Mouse (Mus musculus): ENCODE results near the gene Tnnc2. TPM values are rescaled to one million over a fixed set of nuclear protein-coding genes. Genes with fewer than 3 reads are reported as not detected.
A peak's percentile ranks its signal among the peaks of the same experiment; 100 is the strongest.

Gene Tnnc2
- polyA plus RNA-seq, 1 experiment: 0.38 TPM

DNA sequence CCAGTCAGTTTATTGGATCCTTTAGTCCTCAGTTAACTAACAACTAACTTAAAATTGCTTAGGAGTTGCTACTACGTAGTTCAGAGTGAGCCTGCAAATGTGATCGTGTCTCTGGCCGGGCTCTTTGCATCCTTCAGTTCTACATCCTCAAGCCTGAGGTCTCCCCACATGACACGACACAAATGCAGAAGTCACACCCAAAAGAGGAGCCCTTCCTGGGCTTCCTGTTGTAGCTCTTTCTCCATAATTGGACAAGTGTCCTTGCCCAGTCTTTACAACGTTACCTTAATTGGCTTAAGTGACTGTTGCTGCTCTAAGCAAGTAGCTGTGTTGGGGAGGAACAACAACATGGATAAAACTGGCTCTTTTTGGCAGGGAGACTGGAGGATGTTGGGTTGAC lies 35.6 kb upstream of the Tnnc2 start:
- no peak for DNase-seq
- Histone ChIP-seq H3K4me3 (ENCODE audit: control insufficient read depth, insufficient read depth, low read length) (no peak overlapping the region), H3K27me3 (ENCODE audit: control insufficient read depth, insufficient read depth, low read length) (no peaks in the 10 kb centered on the region), H3K27ac (ENCODE audit: control insufficient read depth, insufficient read depth, low read length) (no peak overlapping the region), H3K4me1 (replicated peaks; ENCODE audit: control insufficient read depth, insufficient read depth, low read length) (no peaks in the 10 kb centered on the region), H3K36me3 (ENCODE audit: control insufficient read depth, insufficient read depth, low read length) (no peaks in the 10 kb centered on the region)
- no peak for TF ChIP-seq POLR2A (IDR thresholded peaks at IDR 0.05; ENCODE audit: control insufficient read depth, extremely low read depth, insufficient read depth, low read length, poor library complexity)
- no peak for TF ChIP-seq CTCF (IDR thresholded peaks at IDR 0.05; ENCODE audit: borderline replicate concordance, control insufficient read depth, extremely low read depth, insufficient read depth, low read length, poor library complexity)
- 83% methylated on average over 5 of the region's 5 CpGs for WGBS

DNA sequence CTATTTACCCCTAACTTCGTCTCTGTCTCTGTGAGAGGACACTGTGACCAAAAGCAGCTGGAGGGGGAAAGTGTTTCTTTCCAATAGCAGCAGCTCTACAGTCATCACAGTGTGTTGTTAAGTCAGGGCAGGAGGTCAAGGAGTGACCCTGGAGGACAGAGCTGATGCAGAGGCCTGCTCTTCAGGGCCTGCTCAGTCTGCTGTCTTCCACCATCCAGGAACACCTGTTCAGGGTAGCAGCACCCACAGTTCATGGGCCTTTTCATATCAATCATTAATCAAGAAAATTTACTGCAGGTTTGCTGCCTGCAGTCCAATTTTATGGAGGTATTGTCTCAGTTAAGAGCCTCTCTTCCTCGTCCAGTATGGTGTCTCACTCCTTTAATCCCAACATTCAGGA lies 33.8 kb upstream of the Tnnc2 start:
- peaks cover 4% of the 10 kb centered on the region; the same call in 1 of the 2 replicates for H3K36me3 ChIP-seq (ENCODE audit: control insufficient read depth, insufficient read depth, low read length)
- H3K27ac ChIP-seq (ENCODE audit: control insufficient read depth, insufficient read depth, low read length): no peak overlapping the region
- H3K4me1 ChIP-seq (replicated peaks; ENCODE audit: control insufficient read depth, insufficient read depth, low read length): no peaks in the 10 kb centered on the region
- no peak overlapping the region for H3K4me3 ChIP-seq (ENCODE audit: control insufficient read depth, insufficient read depth, low read length)
- TF ChIP-seq POLR2A (IDR thresholded peaks at IDR 0.05; ENCODE audit: control insufficient read depth, extremely low read depth, insufficient read depth, low read length, poor library complexity) (no peak), CTCF (IDR thresholded peaks at IDR 0.05; ENCODE audit: borderline replicate concordance, control insufficient read depth, extremely low read depth, insufficient read depth, low read length, poor library complexity) (no peak)
- WGBS: 94% methylated on average over 2 of the region's 2 CpGs
- no peaks in the 10 kb centered on the region for H3K27me3 ChIP-seq (ENCODE audit: control insufficient read depth, insufficient read depth, low read length)
- DNase-seq: no peak

DNA sequence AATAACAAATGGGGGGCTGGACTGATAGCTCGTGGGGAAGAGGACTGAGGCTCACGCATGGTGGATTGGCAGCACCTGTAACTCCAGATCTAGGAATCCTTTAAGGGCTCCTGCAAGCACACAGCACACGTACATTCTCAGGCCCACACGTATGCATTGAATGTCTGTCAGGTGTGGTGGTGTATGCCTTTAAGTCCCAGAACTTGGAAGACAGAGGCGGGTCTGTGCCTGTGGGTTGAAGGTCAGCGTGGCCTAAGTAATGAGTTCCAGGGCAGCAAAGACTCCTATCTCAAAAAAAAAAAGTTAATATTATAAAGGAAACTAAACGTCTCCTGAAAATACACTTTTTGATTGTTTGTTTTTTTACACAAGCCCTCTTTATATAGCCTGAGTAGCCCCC lies 26.8 kb upstream of the Tnnc2 start:
- H3K4me1 ChIP-seq (replicated peaks; ENCODE audit: control insufficient read depth, insufficient read depth, low read length): peaks cover 14% of the 10 kb centered on the region
- H3K36me3 ChIP-seq (ENCODE audit: control insufficient read depth, insufficient read depth, low read length): peaks cover 4% of the 10 kb centered on the region; the same call in 1 of the 2 replicates
- H3K27me3 ChIP-seq (ENCODE audit: control insufficient read depth, insufficient read depth, low read length): no peaks in the 10 kb centered on the region
- DNase-seq: no peak
- H3K27ac ChIP-seq (ENCODE audit: control insufficient read depth, insufficient read depth, low read length): no peak overlapping the region
- WGBS: 91% methylated on average over 7 of the region's 7 CpGs
- no peak overlapping the region for H3K4me3 ChIP-seq (ENCODE audit: control insufficient read depth, insufficient read depth, low read length)
- TF ChIP-seq CTCF (IDR thresholded peaks at IDR 0.05; ENCODE audit: borderline replicate concordance, control insufficient read depth, extremely low read depth, insufficient read depth, low read length, poor library complexity) (no peak), POLR2A (IDR thresholded peaks at IDR 0.05; ENCODE audit: control insufficient read depth, extremely low read depth, insufficient read depth, low read length, poor library complexity) (no peak)

DNA sequence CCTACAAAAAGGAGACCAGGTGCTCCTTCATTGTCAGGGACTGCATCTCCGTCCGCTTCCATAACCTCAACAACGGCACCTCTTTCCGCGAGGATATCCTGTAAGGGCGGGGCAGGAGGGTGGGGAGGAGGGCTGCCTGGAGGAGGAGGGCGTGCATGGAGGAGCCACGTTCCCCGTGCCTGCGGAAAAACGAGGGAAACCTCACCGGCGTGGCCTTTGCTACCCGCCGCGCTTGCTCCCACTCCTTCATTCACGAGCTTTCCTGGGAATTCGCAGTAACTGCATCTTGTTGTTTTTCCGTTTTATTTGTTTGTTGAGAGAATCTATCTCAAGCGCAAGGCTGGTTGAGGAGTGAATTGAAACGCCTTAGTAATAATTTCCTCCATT lies 25.6 kb upstream of the Tnnc2 start:
- WGBS: 2% methylated on average over 21 of the region's 21 CpGs
- peaks cover 14% of the 10 kb centered on the region for H3K4me1 ChIP-seq (replicated peaks; ENCODE audit: control insufficient read depth, insufficient read depth, low read length)
- no peak for TF ChIP-seq CTCF (IDR thresholded peaks at IDR 0.05; ENCODE audit: borderline replicate concordance, control insufficient read depth, extremely low read depth, insufficient read depth, low read length, poor library complexity)
- TF ChIP-seq POLR2A (IDR thresholded peaks at IDR 0.05; ENCODE audit: control insufficient read depth, extremely low read depth, insufficient read depth, low read length, poor library complexity): no peak

DNA sequence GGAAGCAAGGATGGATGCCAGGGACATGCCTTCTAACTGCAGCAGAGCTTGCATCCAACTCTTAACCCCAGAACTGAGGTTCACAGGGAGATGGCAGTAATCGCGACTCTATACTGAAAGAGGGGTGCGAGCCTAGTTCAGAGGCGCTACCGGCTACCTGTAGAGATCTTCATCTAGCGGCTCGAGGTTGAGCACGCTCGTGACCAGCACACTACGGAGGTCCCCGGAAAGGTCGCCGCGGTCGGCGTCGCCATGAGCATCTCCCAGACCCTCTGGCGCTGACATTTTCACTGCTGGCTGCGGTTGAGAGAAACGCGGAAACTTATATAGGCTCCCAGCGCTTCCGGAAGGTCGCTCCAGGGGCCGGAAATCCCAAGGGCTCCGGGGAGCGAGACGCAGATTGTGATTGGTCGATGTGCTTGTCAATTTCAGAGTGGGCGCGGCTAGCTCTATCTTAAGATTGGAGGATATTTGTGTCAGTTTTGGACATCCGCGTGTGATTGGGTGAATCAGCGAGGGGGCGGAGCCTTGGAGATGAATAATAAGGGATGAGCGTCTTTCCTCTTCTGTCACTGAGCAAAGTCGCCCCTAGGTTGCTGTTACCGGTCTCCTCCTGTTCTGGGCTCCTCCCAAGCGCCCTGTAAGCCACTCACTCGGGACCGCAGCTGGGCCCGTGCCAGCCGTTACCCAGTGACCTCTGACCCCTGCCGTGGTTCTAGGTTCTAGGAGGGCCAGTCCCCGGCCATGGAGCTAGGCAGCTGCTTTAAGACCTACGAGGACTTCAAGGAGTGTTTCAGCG lies 25.0 kb upstream of the Tnnc2 start, which contains the start of the genes Acot8 and Zswim3:
Acot8 (minus strand) TSS at position 350 of the 799 bp plus-strand sequence.
Zswim3 (plus strand) TSS at position 566 of the 799 bp plus-strand sequence.
- under 1% methylated on average over 47 of the region's 47 CpGs for WGBS
- no peaks in the 10 kb centered on the region for H3K27me3 ChIP-seq (ENCODE audit: control insufficient read depth, insufficient read depth, low read length)
- peaks cover 14% of the 10 kb centered on the region for H3K4me1 ChIP-seq (replicated peaks; ENCODE audit: control insufficient read depth, insufficient read depth, low read length)
- peak; percentile 99 for DNase-seq
- no peak for TF ChIP-seq CTCF (IDR thresholded peaks at IDR 0.05; ENCODE audit: borderline replicate concordance, control insufficient read depth, extremely low read depth, insufficient read depth, low read length, poor library complexity)
- peak; percentile 93 for TF ChIP-seq POLR2A (IDR thresholded peaks at IDR 0.05; ENCODE audit: control insufficient read depth, extremely low read depth, insufficient read depth, low read length, poor library complexity)
- peaks cover 4% of the 10 kb centered on the region; the same call in 1 of the 2 replicates for H3K36me3 ChIP-seq (ENCODE audit: control insufficient read depth, insufficient read depth, low read length)
- H3K4me3 ChIP-seq (ENCODE audit: control insufficient read depth, insufficient read depth, low read length): peak within 1 kb of the TSS; percentile 91
- peak within 1 kb of the TSS; percentile 94 for H3K27ac ChIP-seq (ENCODE audit: control insufficient read depth, insufficient read depth, low read length)

More for the DNA sequence above, 25.6 kb upstream of the Tnnc2 start:
- Histone ChIP-seq H3K36me3 (ENCODE audit: control insufficient read depth, insufficient read depth, low read length) (peaks cover 4% of the 10 kb centered on the region; the same call in 1 of the 2 replicates), H3K4me3 (ENCODE audit: control insufficient read depth, insufficient read depth, low read length) (peak overlapping the region; percentile 90), H3K27me3 (ENCODE audit: control insufficient read depth, insufficient read depth, low read length) (no peaks in the 10 kb centered on the region), H3K27ac (ENCODE audit: control insufficient read depth, insufficient read depth, low read length) (peak overlapping the region; percentile 94)
- no peak for DNase-seq

DNA sequence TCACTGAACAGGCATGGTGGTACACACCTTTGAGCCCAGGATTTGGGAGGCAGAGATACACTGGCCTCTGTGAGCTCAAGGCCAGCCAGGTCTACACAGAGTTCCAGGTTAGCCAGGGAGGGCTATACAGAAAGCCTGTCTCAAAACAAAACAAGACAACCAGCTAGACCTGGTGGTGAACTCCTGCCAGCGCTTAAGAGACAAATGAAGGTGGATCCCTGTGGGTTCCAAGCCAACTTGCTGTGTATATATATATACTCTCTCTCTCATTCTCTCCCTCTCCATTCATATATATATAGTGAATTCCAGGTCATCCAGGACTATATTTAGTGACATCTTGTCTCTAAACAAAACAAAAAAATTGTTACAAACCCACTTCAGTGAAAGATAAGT lies 24.1 kb upstream of the Tnnc2 start:
- peak overlapping the region; percentile 91; the same call in 1 of the 2 replicates for H3K4me3 ChIP-seq (ENCODE audit: control insufficient read depth, insufficient read depth, low read length)
- WGBS: 68% methylated on average over 1 of the region's 1 CpGs
- peaks cover 14% of the 10 kb centered on the region for H3K4me1 ChIP-seq (replicated peaks; ENCODE audit: control insufficient read depth, insufficient read depth, low read length)

More for the DNA sequence above, 24.1 kb upstream of the Tnnc2 start:
- TF ChIP-seq CTCF (IDR thresholded peaks at IDR 0.05; ENCODE audit: borderline replicate concordance, control insufficient read depth, extremely low read depth, insufficient read depth, low read length, poor library complexity): no peak
- no peak for TF ChIP-seq POLR2A (IDR thresholded peaks at IDR 0.05; ENCODE audit: control insufficient read depth, extremely low read depth, insufficient read depth, low read length, poor library complexity)
- no peak for DNase-seq
- Histone ChIP-seq H3K27ac (ENCODE audit: control insufficient read depth, insufficient read depth, low read length) (no peak overlapping the region), H3K36me3 (ENCODE audit: control insufficient read depth, insufficient read depth, low read length) (no peaks in the 10 kb centered on the region; the same call in 1 of the 2 replicates), H3K27me3 (ENCODE audit: control insufficient read depth, insufficient read depth, low read length) (no peaks in the 10 kb centered on the region)
